Mouse (Mus musculus) kidney, postnatal 14 days (tissue): ENCODE data around the gene Lsr.

Experiments
- DNase-seq: peaks from one replicate; pipeline ENCODE4 v3.0.0; 2022; ENCODE audit warnings: mixed read lengths

The Lsr gene

DNA sequence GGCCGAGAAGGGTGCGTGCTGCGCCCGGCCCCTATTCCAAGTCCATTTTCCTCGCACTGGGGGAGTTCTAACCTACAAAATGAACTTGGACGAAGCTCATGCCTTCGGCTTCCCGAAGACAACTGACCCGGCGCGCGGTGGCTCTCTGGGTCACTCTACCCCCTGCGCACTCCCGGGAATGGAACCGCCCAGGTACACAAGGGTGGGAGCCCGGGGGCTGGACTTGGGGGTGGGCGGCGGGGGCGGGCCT is at the start of gene Lsr:
Lsr (minus strand) TSS at position 214 of the 250 bp plus-strand sequence.
- no peak for DNase-seq

DNA sequence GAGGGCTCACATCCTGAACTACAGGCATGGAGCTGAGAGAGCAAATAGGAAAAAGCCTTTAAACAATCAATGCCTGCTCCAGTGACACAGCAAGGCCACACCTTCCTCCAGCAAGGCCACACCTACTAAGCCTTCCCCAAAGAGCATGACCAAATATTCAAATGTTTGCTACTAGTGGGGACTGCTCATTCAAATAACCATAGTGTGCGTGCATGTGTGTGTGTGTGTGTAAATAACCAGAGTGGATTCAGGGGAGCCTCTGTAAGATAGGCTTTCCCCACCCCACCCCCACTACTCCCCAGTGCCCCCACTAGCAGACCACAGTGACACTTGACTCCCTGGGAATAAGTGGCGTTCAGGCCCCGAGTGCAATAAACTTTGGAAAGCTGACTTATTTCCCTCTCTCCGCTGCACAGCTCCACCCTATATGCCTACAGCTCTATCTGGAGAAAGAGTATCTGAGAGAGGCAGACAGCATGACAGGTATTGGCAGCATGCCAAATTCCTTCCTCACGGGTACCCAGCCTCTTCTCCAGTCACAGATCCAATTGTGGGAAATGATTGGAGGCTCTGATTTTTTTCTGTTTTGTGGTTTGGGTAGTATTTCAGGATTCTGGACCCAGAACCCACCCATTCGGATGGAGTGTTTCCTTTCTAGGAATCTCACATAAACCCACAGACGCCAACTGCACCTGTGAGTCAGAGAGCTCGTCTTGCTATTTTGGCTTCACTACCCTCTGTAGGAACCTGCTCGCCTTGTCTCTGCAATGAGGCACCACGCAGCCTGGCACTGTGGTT is 44.0 kb upstream of the Lsr start:
- peak; percentile 62 for DNase-seq

DNA sequence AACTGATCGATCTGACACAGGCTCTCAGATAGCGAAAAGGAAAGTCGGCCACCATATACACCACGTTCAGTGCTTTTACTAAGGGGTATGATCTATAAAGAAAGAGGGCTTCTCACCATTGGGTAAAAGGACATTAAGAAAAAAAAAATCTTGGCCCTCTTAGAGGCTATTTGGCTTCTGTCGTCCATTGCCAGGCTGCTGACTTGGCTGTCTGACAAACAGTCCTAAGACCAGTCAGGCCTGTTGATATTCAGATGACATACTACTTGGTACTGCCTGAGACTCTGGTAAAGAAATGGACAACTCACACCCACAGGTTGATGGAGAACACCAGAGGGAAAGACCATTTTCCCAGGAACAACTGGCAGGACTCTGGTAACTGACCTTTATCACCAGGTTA is 39.7 kb upstream of the Lsr start:
- no peak for DNase-seq

DNA sequence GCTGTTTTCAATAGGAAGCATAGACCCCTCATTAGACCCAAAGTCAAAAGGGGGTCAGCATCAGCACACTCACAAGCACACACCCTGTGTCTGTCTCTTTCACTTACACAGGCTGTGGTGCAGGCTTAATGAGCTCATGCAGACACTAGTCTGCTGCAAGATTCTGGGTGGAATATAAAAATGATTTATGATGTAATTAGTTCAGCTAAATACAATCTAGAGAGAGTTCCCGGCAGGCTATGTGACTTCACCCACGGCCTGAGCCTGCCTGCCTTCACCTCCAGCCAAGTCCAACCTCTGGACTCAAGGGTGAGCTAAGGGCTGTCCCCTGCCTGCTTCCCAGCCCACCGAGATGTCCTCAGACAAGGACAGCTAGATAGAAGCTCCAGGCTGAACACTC is 35.6 kb upstream of the Lsr start:
- DNase-seq = peak; percentile 18

DNA sequence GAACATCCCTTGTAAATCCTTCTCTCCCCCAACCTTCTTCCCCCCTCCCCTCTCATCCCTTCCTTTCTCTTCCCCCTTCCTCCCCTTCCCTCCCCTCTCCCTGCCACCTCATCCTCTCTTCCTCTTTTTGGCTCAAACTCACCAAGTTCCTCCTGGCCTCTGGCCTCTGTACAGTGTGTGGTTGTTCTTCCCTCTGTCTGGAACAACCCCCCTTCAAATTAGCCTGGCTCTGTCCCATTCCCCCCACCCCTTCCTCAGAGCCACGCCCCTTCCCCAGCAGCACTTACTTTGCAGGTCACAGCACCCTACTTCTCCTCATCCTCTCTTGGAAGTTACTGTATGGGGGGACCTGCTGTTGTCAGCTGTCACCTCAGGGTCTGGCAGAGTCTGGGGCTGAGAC is 34.9 kb upstream of the Lsr start:
- DNase-seq = peak; percentile 8

DNA sequence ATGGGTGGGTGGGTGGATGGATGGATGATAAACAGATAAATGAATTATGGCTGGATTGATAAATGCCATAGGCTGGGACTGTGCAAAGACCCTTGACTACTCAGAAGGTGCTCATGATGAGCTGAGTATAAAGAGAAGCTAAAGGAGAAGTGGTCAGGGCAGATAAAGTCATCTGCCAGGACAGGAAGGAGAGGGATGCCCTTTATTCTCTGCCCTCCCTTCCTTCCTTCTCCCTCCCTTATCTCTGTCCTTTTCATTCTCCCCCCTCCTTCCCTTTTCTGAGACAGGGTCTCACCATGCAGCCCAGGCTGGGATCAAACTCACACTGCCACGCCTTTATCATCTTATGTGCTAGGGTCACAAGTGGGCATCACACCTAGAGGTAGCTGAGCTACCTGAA is 34.5 kb upstream of the Lsr start:
- no peak for DNase-seq

DNA sequence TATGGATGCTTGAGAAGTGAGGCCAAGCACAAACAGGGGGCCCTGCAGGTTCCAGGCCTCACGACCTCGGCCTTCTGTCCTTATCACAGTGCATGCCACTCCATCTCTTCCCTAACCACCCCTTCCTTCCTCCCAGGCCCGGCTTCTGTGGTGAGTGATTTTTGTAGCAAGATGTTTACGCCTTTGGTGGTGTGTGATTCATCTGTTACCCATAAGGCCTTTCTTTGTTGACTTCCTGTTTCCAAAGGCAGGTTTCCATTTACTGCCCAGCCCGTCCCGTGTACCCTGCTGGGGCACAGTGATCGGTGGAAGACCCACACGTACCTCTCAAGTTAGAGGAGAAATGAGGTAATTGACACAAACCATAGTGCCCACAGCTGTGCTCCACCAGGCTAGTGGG is 29.4 kb upstream of the Lsr start:
- peak; percentile 33 for DNase-seq

DNA sequence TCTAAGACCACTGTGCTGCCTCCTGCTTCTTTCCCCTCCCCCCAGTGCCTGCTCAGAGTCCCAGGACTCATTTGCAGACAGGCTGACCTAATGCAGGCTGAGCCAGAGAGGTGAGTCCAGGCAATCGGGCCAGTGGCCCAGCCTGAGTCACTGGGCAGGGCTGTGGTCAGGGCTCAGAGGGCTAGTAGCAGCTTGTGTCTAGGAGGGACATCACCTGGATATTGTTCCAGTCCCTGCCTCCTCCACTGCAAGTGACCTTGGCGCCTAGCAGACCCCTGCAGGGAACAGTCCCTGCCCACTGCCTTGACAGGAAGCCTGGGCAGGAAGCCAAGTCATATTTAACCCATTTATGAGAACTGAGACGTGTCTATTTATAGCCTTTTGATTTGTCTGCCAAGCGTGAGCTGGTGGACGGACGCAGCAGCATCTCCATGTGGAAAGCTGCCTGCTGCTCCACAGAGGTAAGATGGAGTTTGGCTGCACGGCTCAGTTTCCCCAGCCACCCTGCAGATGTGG is 27.3 kb upstream of the Lsr start:
- DNase-seq = peak; percentile 83

DNA sequence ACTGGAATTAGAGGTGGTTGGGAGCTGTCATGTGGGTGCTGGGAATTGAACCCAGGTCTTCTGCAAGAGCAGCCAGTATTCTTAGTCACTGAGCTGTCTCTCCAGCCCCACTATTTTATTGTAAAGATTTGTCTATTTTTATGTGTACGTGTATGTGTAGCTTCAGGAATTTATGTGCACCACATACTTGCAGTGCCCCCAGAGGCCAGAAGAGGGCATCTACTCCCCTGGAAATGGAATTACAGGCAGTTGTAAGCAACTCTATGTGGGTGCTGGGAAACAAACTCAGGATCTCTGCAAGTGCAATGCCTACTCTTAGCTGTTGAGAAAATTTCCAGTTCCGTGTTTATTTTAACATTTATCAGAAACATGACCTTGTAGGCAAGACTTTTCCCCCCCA is 23.2 kb upstream of the Lsr start:
- DNase-seq = no peak

DNA sequence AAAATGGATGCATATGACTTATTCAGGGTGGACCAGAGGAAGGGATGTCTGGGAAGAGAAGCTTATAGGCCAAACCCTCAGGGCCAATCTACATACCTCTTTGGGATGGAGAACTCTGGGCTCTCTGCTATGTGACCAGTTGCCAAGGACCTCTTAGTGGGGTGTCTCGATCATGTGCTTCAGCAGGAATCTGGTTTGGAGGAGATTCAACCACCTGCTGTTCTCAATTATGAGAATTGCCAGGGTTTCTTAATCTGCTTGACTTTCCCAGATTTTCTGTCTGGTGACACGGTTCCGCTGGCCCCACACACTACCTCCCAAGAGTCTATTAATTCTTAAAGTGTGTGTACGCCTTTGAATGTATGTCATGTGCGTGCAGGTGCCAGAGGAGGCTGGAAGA is 20.7 kb upstream of the Lsr start:
- no peak for DNase-seq

DNA sequence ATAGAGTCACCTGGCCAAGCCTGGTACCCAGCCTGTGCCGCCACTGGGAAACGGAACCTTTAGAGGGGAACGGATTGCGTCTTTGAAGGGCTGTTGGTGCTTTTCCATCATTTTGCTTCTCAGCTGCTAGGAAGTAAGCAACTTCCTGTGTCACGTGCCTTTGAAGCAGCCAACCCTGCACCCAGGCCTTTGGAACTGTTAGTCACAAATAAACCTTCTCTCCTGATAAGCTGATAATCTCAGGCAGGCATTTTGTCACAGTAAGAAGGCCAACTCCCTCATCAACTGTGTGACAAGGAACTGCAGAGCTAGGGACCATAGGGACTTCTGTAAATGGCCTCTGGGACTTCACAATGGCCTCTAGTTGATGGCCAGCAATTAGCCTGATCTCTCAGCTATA is 18.9 kb upstream of the Lsr start:
- DNase-seq = no peak

DNA sequence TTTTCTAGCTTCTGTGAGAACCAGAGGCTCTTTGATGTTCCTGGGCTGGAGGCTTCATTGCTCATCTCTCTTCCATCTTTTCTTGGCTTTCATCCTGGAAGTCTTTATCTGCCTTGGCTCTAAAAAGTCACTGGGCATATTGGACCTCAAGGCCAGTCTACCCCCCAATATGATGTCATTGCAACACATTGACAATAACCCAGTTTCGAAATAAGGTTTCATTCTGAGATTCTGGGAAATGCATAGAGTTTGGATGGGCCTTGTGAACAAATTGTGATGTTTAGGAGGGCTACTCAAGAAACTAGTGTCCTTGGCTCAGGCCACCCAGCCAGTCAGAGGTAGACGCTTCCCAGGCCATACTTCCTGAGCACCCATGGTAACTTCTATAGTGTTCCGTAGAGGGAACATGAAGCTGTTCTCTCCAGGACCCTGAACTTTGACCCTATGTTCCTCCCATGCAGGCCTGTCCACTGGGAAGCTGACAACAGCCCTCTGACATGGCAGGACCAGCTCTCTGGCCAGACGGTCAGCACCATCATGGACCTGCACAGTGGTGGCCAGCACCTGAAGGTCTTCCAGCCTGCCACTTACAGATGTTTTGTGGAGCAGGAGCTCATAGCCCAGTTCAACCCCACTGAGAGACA is 15.4 kb upstream of the Lsr start:
- no peak for DNase-seq

DNA sequence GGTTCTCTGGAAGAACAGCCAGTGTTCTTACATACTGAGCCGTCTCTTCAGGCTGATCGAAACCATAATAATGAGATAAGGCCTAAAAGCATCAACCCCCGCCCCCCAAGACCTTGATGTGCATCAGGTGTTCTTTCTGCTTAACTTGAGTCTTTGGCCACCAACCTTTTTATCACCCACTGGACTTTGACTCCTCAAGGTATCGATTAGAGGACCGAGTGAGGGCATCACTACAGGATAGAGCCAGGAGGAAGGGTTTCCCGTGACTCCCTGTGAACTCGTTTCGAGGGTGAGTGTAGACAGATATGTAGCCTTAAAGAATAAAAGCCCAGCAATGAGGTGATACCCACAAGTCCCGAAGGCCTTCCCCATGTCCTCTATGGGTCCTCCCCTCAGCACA is 12.1 kb upstream of the Lsr start:
- DNase-seq = no peak

DNA sequence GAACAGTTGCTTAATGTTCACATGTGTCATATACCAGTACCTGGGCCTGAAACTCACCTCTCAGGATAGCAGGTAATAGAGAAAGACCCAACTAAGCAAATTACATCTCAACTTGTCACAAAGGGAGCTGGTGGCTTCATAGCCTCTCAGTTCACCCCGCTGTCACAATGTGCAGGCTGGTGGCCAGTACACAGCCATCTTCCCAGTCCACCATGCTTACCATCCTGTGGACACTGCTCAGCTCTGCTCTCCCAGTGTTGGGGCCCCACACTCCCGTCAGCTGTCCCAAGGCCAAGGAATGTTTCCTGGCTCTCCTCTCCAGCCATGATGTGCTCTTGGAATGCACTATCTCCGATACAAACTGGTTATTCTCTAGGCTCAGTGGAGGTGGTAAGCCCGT is 8.4 kb upstream of the Lsr start:
- no peak for DNase-seq

DNA sequence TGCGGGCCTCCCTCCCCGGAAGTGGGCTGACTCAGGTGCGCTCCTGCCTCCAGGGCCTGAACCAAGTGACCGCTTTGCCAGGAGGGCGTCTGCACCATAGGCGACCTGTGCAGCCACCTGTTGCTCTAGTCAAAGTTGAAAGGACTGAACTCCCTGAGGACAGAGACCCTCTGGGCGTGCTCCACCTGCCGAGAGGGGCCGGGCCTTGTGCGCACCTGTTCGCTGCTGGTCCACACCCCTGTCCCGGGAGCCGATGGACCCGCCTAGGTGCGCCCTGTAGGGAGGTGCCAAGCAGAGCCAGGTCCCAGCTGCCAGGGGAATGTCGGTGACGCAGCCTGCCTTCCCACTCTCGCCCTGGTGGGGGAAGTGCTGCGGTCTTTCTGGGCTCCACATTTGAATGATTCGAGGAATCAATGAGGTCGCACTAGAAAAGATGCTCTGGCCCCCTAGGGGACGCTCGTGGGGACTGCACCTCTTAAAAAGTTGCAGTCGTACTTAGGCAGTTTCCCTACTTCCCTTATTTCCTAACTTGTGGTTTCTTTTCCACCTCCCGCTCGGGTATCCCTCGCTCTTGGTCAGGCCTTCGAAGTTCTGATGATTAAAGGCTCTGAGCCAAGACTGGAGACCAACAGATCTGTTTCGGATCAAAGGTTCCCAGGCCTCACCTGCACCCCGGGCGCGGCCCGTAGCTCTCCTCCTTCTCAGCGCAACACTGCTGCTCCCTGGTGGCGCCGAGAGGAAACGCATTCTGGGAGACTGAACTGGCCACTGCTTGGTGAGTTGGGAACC is 431 bp upstream of the Lsr start, which contains the start of gene Fam187b:
Fam187b (plus strand) TSS at position 290 of the 789 bp plus-strand sequence.
- DNase-seq = peak; percentile 92

DNA sequence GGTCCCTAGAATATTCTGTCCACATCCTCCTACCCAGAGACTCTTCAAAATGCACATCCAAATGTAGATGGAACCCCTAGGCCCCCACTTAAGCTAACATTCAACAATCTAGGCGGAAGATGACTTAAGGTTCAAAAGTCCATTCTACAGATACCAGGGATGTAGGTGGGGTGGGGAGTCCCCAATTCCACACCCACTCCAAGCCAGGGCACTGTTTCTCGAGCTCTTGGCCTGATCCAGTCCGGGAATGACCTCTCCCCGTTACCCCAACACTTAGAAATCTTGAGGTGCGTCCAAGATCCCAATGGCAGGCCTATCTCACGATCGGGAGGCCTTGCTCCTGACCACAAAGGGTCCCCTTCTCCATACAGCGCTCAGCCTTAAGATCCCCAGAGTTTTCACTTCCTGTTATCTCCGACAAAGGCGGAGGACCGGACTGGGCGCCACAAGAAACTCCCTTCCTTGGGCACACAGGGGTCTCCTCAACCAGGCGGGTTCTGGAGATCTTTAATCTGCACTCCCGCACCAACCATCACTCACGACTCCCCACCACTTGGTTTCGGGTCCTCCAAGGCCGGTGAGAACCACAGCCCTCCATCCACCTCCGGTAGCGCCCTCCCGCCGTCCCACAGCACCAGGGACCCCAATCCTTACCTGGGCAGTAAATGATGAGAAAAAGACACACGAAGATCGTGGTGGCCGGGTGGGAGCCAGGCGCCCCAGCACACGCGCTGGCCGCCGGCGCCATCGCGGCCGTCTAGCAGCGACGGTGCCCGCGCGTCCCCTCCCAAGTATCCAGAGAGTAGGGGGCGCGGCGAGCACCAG is 626 bp downstream of the Lsr start:
- DNase-seq = no peak

DNA sequence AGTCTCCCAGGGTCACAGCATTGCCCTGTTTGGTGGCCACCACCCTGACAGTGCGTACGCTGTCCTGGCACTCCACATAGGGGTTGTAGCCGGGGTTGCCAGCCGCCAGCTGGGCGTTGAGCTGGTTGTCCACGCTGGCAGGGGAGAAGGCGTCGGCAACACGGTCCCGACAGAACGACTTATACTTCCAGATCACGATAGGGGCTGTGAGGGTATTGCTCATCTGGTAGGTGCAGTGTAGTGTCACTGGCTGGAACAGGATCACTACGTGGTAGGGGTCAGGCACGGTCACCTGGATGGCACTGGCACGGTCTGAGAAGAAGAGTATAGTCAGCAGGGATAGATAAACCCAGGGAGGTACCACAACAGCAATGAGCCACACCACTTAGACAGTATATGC is 1.4 kb downstream of the Lsr start:
- DNase-seq = no peak

DNA sequence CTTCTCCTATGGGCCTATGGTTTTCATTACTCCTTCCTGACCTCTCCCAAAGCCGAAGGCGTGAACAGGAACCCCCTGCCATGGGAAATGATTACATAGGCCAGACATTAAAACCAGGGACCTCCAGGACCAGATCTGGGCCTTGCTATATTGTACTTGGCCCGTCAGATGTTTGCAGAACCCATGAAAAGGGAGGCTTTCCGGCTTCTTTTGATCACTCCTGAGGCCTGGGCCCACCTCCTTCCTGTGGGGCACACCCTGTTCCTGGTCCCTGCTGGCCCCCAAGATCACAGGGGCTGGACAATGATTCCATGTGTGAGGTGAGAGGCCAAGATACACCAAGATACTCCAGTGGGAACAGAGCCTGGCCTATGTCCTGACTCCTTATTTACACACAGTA is 4.1 kb downstream of the Lsr start:
- no peak for DNase-seq

DNA sequence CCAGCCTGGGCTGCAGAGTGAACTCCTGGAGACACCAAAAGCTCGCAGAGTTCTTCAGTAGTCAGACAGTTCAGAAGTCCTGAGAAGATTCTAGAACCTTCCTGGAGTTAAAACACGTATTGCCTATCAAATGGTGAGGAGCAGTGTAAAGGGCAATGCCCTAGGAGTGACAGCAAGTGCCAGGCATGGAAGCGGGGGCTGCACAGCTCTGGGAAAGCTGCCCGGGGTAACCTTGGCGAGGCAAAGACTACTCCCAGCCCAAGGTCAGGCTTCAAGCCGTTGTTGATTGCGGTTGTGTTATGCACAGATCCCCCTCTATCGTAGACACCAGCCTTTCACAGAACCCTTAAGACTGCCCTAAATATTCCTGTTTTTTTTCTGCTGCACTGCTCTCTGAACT is 4.7 kb downstream of the Lsr start:
- no peak for DNase-seq

DNA sequence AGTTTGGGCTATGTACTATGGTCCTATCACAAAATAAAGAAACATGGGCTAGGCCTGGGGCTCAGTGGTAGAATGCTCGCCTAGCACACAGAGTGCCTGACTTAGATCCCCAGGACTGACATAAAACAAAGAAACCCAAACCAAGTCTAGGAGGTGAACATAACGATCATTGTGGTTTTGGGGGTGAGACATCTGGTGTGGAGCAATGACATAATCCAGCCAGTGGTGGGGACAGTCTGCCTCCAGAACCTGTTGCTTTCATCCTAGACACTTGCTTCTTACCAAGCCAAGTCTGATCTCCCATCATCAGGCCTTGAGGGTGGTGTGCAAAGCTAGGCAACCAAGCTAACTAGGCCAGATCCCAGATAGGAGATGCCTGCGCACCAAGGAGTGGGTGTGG is 6.6 kb downstream of the Lsr start:
- DNase-seq = no peak

DNA sequence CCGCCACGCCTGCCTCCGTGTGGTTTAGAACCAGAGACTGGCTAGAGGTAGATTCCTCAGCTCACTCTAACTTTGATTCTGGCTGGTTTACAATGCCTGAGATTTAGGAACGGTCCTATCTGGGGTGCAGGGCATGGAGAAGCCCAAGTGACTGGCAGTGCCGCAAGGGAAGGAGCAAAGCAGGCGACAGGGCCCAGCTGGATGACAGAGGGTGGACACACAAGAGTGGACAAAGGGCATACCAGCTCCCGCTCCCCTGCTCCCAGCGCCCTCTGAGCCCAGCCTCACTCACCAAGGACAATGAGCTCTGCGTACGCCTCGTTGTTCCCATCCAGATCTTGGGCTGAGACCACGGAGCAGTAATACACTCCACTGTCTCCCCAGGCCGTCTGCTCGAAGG is 7.6 kb downstream of the Lsr start:
- no peak for DNase-seq

DNA sequence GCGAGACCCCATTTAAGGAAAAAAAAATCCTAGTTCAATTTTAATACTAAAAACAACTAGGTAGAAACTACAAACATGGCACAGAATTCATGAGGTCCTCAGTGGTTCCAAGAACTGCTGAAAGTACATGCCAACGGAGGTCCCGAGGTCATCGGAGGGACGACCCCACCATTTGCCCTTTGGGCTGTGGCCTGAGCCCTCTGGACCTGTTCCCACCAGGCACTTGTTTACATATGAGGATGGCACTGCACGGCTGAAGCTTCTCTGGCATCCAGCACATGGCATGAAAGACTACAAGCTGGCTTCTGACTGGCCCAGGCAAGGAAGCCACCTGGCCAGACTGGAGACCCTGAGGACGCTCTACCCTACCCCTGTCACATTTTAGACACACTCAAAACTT is 8.9 kb downstream of the Lsr start:
- no peak for DNase-seq

DNA sequence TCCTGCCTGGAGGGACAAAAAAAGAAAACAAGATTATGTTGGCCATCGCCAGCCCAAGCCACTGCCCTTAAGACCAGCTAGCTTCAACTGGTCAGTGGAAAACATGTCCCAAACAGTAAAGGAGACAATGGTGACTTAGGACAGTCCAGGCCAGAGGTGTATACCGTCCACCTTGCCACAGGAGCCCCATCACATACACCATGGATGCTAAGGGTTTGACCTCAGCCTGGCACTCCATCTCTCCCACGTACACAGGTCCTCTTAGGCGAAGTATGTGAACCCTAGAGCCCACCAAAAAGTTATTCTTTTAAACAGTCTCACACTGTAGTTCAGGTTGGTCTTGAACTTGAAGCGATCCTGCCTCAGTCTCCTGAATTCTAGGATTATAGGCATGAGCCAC is 10.4 kb downstream of the Lsr start:
- no peak for DNase-seq
